Mouse (Mus musculus): Measurements from ENCODE around the gene Cd44.

DNA sequence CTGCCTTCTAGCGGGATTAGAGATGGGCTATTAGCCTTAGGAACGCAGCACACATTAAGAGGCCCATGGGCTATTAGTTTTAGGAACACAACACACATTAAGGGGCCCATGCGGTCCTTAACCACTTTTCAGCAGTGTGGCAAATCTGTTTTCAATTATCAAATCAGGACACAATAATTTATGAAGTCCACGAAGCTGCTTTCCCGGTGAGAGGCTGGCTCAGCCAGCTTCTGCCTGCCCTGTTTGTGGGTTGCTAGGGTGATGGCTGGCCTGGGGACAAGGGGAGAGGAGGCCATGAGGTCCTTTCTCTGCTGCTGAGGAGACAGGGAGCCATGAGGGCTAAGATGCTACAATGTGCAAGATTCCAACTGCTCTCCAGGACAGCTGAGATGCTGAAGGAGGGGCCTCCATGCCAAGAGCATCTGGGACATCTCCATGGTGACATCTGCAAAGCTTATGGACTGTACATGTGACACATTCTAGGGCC lies 81.2 kb downstream of the Cd44 start:
- TF ChIP-seq NELFE (IDR thresholded peaks at IDR 0.05; ENCODE audit: low read depth, low read length) (no peak), JUN (IDR thresholded peaks at IDR 0.05; ENCODE audit: insufficient read depth, low read depth, low read length) (no peak), CHD2 (IDR thresholded peaks at IDR 0.05; ENCODE audit: low read length) (no peak), KAT2A (IDR thresholded peaks at IDR 0.05; ENCODE audit: insufficient replicate concordance, low read length) (no peak), JUND (conservative IDR thresholded peaks at IDR 0.05; ENCODE audit: low read depth, low read length) (no peak), CTCF (conservative IDR thresholded peaks at IDR 0.05 in 1 of 2, IDR thresholded peaks at IDR 0.05 in 1 of 2; ENCODE audit: low read depth in 2 of 2, low read length in 2 of 2) (no peak), POLR2AphosphoS2 (IDR thresholded peaks at IDR 0.05; ENCODE audit: low read depth, low read length) (no peak), ZMIZ1 (IDR thresholded peaks at IDR 0.05; ENCODE audit: low read depth, low read length) (no peak), E2F4 (IDR thresholded peaks at IDR 0.05; ENCODE audit: insufficient replicate concordance, low read depth, low read length) (no peak), TCF12 (IDR thresholded peaks at IDR 0.05; ENCODE audit: low read depth, low read length) (no peak), POLR2A (IDR thresholded peaks at IDR 0.05; ENCODE audit: low read depth, low read length) (no peak), TBP (conservative IDR thresholded peaks at IDR 0.05; ENCODE audit: low read depth, low read length) (no peak)

Data from CH12.LX (cell line).